Mouse (Mus musculus): ENCODE data around the gene Gm3402.
"Not testable (repeated sequence)": the region's sequence is repeated elsewhere in the genome, so short reads cannot be mapped to it uniquely, and the experiment has no call there.

Gene Gm3402

GRCm38 (mm10) chr5:146513823-146514222, at the start of gene Gm3402:
Gm3402 (plus strand) TSS chr5:146514123.
- DNase-seq = not testable (repeated sequence)

- DNase-seq = no peak
Observed at GRCm38 (mm10) chr5:146466663-146467062, 47.3 kb upstream of the Gm3402 start.

- DNase-seq = no peak
Observed at GRCm38 (mm10) chr5:146468311-146468710, 45.6 kb upstream of the Gm3402 start.

- DNase-seq = no peak
Observed at GRCm38 (mm10) chr5:146470821-146471220, 43.1 kb upstream of the Gm3402 start.

GRCm38 (mm10) chr5:146471311-146471710, 42.6 kb upstream of the Gm3402 start:
- DNase-seq = no peak

GRCm38 (mm10) chr5:146471821-146472220, 42.1 kb upstream of the Gm3402 start:
- no peak for DNase-seq

GRCm38 (mm10) chr5:146479564-146479963, 34.4 kb upstream of the Gm3402 start:
- peak in 1 of 2 experiments; percentile 8 for DNase-seq

- DNase-seq = not testable (repeated sequence)
Observed at GRCm38 (mm10) chr5:146481665-146482064, 32.3 kb upstream of the Gm3402 start, which contains the start of gene Gm6408. Gm6408 (plus strand) TSS chr5:146481965.

GRCm38 (mm10) chr5:146488959-146489358, 25.0 kb upstream of the Gm3402 start:
- peak; percentile 19 to 23 for DNase-seq

- not testable (repeated sequence) for DNase-seq
Observed at GRCm38 (mm10) chr5:146491063-146491462, 22.9 kb upstream of the Gm3402 start, which contains the start of gene Gm6370. Gm6370 (plus strand) TSS chr5:146491363.

GRCm38 (mm10) chr5:146502099-146502498, 11.8 kb upstream of the Gm3402 start, which contains the start of gene 4930449I24Rik:
4930449I24Rik (plus strand) TSS chr5:146502399.
- not testable (repeated sequence) for DNase-seq

GRCm38 (mm10) chr5:146525501-146525900, 11.6 kb downstream of the Gm3402 start, which contains the start of gene Gm3404:
Gm3404 (plus strand) TSS chr5:146525801.
- not testable (repeated sequence) for DNase-seq

GRCm38 (mm10) chr5:146537347-146537746, 23.4 kb downstream of the Gm3402 start, which contains the start of gene Gm3409:
Gm3409 (plus strand) TSS chr5:146537647.
- not testable (repeated sequence) for DNase-seq

- DNase-seq = not testable (repeated sequence)
Observed at GRCm38 (mm10) chr5:146555836-146556235, 41.9 kb downstream of the Gm3402 start, which contains the start of gene Gm3415. Gm3415 (plus strand) TSS chr5:146556136.

GRCm38 (mm10) chr5:146564259-146564658, 50.3 kb downstream of the Gm3402 start:
- no peak for DNase-seq

All from thymus, postnatal 36 days (tissue).